Mouse (Mus musculus) embryonic fibroblast, embryonic 13.5 days (primary cell): Measurements from ENCODE around the gene Layn. TPM values are rescaled to one million over a fixed set of nuclear protein-coding genes. Genes with fewer than 3 reads are reported as not detected.

ENCODE experiments used
- H3K27ac ChIP-seq: 2 replicates; pipeline ENCODE4 v1.5.1; 2012; ENCODE audit warnings: low read length, control low read depth, inconsistent platforms; ENCODE audit not compliant: insufficient read depth
- H3K4me1 ChIP-seq: 2 replicates; pipeline ENCODE4 v1.6.1; 2011; ENCODE audit warnings: low read length; ENCODE audit not compliant: control insufficient read depth, insufficient read depth
- H3K4me3 ChIP-seq: 2 replicates; pipeline ENCODE4 v1.5.1; 2011; ENCODE audit warnings: mild to moderate bottlenecking, control low read depth, low read length; ENCODE audit not compliant: insufficient read depth
- CTCF ChIP-seq: IDR thresholded peaks from 2 replicates; pipeline ENCODE4 v1.5.1; 2011; ENCODE audit warnings: mild to moderate bottlenecking, control low read depth, low read length, moderate library complexity, borderline replicate concordance; ENCODE audit not compliant: insufficient read depth
- POLR2A ChIP-seq: IDR thresholded peaks from 2 replicates; pipeline ENCODE4 v1.6.1; 2011; ENCODE audit warnings: low read depth, mild to moderate bottlenecking, control low read depth, low read length, moderate library complexity
- polyA plus RNA-seq: library from polyadenylated mRNA; stranded (reverse); fragments of >200 nt; gene quantifications from 2 replicates; pipeline ENCODE4 v1.2.4, GENCODE M21; 2011; ENCODE audit warnings: low read depth; ENCODE audit not compliant: missing spikeins, insufficient read length

Gene Layn
- polyA plus RNA-seq, 1 experiment: 32.1 TPM

DNA sequence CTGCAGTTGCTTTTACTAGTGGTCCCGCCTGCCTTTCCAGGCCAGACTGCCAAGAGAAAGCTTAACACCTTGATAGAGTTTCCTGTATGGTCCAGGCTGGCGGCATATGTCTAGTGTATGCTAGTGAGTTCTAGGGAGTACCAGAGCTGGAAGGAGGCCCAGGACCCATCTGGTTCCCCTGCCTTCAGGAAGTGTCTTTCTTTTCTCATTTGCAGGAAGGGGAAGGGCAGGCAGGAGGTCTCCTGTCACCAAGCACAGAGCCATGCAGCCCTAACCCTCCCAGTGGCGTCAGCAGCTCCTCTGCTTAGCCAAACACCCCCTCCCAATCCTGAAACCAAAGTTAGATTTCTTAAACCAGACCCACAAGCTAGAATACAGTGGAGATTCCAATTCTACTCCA is 1.1 kb downstream of the Layn start:
- H3K4me3 ChIP-seq: peak overlapping the region; percentile 81
- H3K4me1 ChIP-seq: no peaks in the 10 kb centered on the region; the same call in 1 of the 2 replicates
- H3K27ac ChIP-seq: no peak overlapping the region
- TF ChIP-seq CTCF (no peak), POLR2A (no peak)

DNA sequence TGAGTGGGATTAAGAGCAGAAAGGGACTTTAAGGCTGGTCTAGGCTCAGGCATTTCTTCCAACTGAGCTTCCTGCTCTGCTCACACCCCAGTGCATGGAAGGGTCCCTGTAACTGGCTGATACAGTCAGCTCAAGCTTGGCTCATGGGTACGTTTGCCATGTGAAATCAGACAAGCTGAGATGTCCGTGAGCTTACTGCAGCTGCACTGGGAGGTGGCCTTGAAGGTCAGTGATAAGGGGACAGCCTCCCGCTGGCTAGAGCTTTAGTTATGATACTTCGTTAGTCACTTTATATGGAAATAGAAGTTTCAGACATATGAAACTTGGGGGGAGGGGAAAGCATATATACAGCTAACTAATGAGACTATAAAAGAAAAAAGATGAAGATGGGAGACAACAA is 6.1 kb downstream of the Layn start:
- Histone ChIP-seq H3K4me1 (no peaks in the 10 kb centered on the region; the same call in 1 of the 2 replicates), H3K27ac (no peak overlapping the region), H3K4me3 (no peak overlapping the region)
- TF ChIP-seq CTCF: no peak
- TF ChIP-seq POLR2A: no peak

DNA sequence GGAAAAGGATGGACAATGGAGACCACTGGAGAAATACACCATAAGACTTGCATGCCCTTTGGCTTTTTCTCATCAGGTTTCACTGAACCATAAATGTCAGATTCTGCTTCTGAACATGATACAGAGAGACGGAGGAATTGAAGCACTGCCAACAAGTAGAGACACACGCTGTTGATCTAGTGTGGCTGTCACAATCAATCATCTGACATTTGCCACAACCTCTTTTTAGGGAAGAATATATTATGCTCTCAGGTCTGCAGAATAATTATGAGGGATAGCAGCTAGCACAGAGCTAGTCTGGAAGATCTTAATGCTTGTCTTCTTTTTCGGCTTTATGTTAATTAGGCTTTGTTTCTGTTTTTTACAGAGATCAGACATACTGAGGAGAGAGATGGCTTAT is 8.7 kb downstream of the Layn start:
- H3K4me3 ChIP-seq: no peak overlapping the region
- H3K27ac ChIP-seq: no peak overlapping the region
- no peaks in the 10 kb centered on the region for H3K4me1 ChIP-seq
- no peak for TF ChIP-seq CTCF
- TF ChIP-seq POLR2A: no peak

DNA sequence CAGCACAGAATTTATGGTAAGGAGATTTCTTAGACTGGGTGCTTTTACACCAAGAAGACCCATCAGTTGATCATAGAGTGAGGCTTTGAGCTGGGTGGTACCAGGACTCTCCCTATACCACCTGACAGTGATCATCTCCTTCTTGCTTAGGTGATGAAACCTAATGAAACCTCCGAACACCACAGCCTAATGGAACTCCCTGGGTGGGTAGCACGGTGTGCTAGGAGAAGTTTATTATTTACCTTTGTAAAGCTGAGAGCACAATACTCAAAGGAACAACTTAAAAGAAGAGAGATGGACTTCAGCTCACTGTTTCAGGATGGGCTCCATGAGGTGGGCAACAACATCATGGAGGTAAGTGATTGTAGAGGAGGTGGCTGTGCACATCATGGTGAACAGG is 16.3 kb downstream of the Layn start, which contains the start of gene Btg4:
Btg4 (plus strand) TSS at position 301 of the 400 bp plus-strand sequence.
- H3K4me3 ChIP-seq: no peak within 1 kb of the TSS
- peaks cover 25% of the 10 kb centered on the region for H3K4me1 ChIP-seq
- TF ChIP-seq CTCF: no peak
- no peak for TF ChIP-seq POLR2A
- peak within 1 kb of the TSS; percentile 91 for H3K27ac ChIP-seq

DNA sequence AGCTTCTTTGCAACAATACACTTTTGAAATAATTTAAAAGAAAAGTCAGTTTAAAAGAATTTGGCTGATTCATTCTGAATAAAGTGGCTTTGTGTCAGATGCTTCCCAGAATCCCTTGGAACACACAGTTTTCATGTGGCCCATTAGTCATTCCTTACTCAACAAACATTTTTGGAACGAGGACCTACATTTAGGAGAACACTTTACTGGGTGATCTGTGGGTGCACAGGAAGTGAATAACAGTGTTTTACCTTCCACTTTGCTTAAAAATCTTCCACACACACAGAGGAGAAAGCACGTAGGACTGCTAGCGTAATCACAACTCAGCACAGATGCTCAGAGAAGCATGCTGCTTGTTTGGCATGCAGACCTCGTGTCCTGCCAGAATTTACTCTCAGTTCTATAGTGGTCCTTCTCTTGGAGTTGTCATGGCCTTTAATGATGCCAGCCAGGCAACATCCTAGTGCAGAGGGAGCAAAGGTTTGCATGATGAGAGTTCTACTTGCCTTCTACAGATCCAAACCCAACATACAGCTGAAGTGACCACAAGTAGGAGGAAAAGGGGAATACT is 17.9 kb downstream of the Layn start:
- Histone ChIP-seq H3K27ac (peak overlapping the region; percentile 91), H3K4me3 (no peak overlapping the region), H3K4me1 (peaks cover 25% of the 10 kb centered on the region)
- TF ChIP-seq CTCF (no peak), POLR2A (no peak)

DNA sequence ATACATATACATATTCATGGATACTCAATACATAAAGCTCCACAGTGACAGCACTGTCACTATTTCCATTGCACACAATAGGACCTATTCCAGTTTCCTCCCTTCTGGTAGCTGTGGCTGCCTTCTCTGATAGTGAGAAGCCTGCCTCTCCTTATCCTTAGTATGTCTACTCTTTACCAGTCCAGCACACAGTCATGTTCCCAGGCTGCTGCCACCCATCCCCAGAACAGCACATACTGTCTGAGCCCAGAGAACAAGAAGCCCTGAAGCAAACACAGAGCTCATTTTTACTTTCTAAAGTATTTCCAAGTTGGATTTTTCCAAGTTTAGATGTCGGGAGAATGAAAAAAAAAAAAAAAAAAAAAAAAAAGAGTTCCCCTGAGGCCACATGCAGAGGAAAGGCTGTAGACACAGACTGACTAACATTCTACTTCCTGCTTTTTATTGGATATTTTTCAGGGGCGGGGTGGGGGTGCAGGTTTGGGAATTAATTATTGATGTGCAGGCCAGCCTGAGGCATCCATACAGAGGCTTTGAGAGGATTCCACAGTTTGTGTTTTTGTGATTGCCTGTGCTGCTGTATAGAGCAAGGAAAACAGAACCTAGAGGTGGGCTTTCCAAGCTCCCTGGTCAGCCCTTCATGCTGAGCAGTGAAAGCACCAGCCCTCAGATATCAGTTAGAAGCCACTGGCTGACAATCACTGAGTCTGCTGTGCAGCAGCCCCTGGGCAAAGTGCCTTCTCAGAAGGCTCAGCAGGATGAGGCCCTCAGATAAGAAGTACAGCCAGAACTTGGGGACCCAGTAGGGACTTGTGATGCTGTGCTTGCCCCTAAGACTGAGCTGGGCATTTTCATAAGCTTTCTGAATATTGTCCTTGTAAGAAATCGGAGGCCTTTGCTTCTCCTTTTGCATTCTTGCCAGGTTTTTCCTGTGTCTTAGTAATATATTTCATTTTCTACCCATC is 20.3 kb downstream of the Layn start:
- TF ChIP-seq CTCF (no peak), POLR2A (no peak)
- H3K4me1 ChIP-seq: peaks cover 25% of the 10 kb centered on the region
- peak overlapping the region; percentile 84 for H3K27ac ChIP-seq
- H3K4me3 ChIP-seq: no peak overlapping the region

DNA sequence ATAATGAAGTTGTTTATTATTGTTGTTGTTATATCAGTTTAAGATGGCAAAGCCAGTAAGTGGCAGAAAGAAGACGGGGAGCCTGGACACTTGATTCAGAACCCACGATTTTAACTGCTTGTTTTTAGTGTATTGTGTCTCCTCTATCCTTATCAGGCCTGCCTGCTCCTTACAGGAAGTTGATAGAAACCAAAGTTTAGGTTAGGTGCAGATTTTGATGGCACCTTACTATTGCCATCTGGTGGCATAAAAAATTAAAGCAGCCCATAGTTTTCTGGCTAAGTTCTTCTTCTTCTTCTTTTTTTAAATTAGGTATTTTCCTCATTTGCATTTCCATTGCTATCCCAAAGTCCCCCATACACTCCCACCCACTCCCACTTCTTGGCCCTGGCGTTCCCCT is 24.7 kb downstream of the Layn start:
- no peak for TF ChIP-seq POLR2A
- no peak for TF ChIP-seq CTCF

DNA sequence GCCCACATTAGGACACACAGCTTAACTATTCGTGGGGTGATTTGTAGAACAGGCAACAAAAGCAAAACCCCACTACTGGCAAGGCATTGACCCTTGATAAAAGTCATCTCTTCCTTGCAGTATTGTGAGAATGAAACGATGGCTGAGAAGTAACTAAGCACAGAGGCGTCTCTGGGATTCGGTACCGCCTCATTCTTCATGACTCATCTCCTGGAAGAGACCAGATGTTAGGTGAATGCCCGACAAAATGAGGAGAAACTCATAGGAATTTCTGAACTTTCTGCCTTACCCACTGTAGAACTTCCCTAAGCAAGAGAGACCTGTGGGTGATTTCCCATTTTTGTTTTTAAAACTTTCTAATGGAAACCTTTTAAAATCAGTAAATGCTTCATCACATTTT is 34.8 kb downstream of the Layn start:
- no peak overlapping the region for H3K4me3 ChIP-seq
- H3K27ac ChIP-seq: no peak overlapping the region
- H3K4me1 ChIP-seq: peaks cover 3% of the 10 kb centered on the region; the same call in 1 of the 2 replicates
- TF ChIP-seq CTCF (no peak), POLR2A (no peak)

More for the DNA sequence above, 24.7 kb downstream of the Layn start:
- no peak overlapping the region for H3K27ac ChIP-seq
- peaks cover 8% of the 10 kb centered on the region for H3K4me1 ChIP-seq
- H3K4me3 ChIP-seq: no peak overlapping the region

DNA sequence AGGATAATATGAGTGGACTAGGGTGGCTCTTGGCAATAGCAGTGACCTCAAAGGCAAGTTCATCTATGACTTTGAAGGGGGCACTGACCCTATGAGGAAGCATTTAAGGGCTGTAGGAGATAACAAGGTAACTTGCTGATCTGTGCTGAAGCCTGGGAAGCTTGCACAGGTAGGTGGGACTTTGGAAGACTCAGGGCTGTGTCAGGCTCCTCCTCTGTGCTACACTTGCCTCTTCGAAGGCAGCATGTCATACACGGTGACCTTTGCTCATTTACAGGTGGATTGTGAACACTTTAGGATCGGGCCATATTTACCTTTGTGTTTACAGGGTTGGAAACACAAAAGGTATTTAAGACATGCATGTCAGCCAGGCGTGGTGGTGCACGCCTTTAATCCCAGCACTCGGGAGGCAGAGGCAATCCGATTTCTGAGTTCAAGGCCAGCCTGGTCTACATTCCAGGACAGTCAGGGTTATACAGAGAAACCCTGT is 35.4 kb downstream of the Layn start:
- no peak for TF ChIP-seq POLR2A
- TF ChIP-seq CTCF: no peak
- H3K4me1 ChIP-seq: peaks cover 3% of the 10 kb centered on the region; the same call in 1 of the 2 replicates
- no peak overlapping the region for H3K27ac ChIP-seq
- no peak overlapping the region for H3K4me3 ChIP-seq

DNA sequence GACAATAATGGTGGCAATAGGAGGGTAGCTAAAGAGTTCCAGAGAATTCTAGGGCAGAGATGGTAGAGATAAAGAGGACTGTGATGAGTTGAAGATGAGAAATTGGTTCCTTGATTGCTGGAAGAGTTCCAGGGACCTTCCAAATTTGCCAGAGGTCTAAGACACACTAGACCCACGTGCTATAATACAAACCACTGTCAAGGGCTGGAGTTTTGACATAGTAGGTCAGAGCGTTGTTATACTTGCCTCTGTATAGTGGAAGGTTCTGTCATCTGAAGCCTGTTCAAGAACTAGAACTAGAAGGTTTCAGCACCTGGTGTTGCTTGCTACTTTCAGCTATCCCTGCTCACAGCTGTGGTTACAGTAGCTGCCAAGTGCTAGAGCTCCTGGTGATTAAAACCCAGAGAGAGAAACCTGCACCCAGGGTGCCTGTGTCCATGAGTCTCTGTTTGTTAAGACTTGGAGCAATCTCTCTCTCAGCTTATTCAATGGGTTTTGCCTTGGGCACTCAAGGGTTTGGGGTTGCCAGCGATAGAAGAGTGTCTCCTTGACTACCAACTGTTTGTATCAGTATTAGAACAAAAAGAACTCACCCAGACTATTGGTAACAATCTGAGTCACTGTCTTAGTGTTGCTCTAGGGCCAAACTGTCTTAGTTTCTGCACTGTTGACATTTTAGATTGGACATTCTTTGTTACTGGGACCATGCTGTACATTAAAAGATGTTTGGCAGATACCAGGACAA is 43.9 kb downstream of the Layn start:
- no peak overlapping the region for H3K27ac ChIP-seq
- no peak overlapping the region for H3K4me3 ChIP-seq
- TF ChIP-seq POLR2A (no peak), CTCF (no peak)
- no peaks in the 10 kb centered on the region for H3K4me1 ChIP-seq
